Mouse (Mus musculus): Measurements from ENCODE around the gene Gal. TPM values are rescaled to one million over a fixed set of nuclear protein-coding genes. Genes with fewer than 3 reads are reported as not detected.

Gal gene
- total RNA-seq, 2 experiments from 2014 or later = 0.36 to 0.47 TPM

GRCm38 (mm10) chr19:3405531-3406281 lies 8.6 kb downstream of the Gal start:
- no peak for DNase-seq

- DNase-seq = no peak
Observed at GRCm38 (mm10) chr19:3404030-3404429, 10.3 kb downstream of the Gal start.

GRCm38 (mm10) chr19:3402390-3402789 lies 12.0 kb downstream of the Gal start:
- DNase-seq = no peak

GRCm38 (mm10) chr19:3401943-3402342 lies 12.4 kb downstream of the Gal start:
- peak; percentile 12 for DNase-seq

GRCm38 (mm10) chr19:3401504-3401903 lies 12.8 kb downstream of the Gal start:
- DNase-seq = no peak

GRCm38 (mm10) chr19:3400057-3400456 lies 14.3 kb downstream of the Gal start:
- no peak for DNase-seq

- DNase-seq = no peak
Observed at GRCm38 (mm10) chr19:3394216-3394615, 20.1 kb downstream of the Gal start.

GRCm38 (mm10) chr19:3392384-3392783 lies 22.0 kb downstream of the Gal start:
- DNase-seq = no peak

- peak; percentile 94 for DNase-seq
Observed at GRCm38 (mm10) chr19:3389089-3389488, 25.3 kb downstream of the Gal start.

GRCm38 (mm10) chr19:3388629-3389057 lies 25.7 kb downstream of the Gal start, which contains the start of gene Tesmin:
Gene Tesmin (plus strand): TSS chr19:3388857.
- peak; percentile 94 for DNase-seq

GRCm38 (mm10) chr19:3388061-3388460 lies 26.3 kb downstream of the Gal start:
- no peak for DNase-seq

GRCm38 (mm10) chr19:3378614-3379013 lies 35.7 kb downstream of the Gal start:
- DNase-seq = no peak

GRCm38 (mm10) chr19:3376966-3377715 lies 37.2 kb downstream of the Gal start:
- DNase-seq = peak; percentile 19

- no peak for DNase-seq
Observed at GRCm38 (mm10) chr19:3375945-3376495, 38.3 kb downstream of the Gal start.

- peak; percentile 35 for DNase-seq
Observed at GRCm38 (mm10) chr19:3374028-3374427, 40.3 kb downstream of the Gal start.

- peak; percentile 52 for DNase-seq
Observed at GRCm38 (mm10) chr19:3373380-3373779, 41.0 kb downstream of the Gal start.

GRCm38 (mm10) chr19:3368276-3368675 lies 46.1 kb downstream of the Gal start:
- no peak for DNase-seq

- no peak for DNase-seq
Observed at GRCm38 (mm10) chr19:3365089-3365488, 49.3 kb downstream of the Gal start.

- DNase-seq = no peak
Observed at GRCm38 (mm10) chr19:3363510-3363909, 50.8 kb downstream of the Gal start.

Measured in heart, postnatal 4 days (tissue).